Mouse (Mus musculus) cerebellum, adult 2 months (tissue): Measurements from ENCODE around the gene Farsb.

Experiments
- CTCF ChIP-seq: fragments of 200-500 bp; IDR thresholded peaks from 2 replicates; pipeline ENCODE4 v1.5.1; 2011; ENCODE audit warnings: low read depth, mild to moderate bottlenecking, control low read depth, low read length, moderate library complexity, borderline replicate concordance; ENCODE audit not compliant: insufficient read depth
- POLR2A ChIP-seq: fragments of 200-500 bp; IDR thresholded peaks from 2 replicates; pipeline ENCODE4 v1.6.1; 2011; ENCODE audit warnings: low read length, control low read depth, borderline replicate concordance; ENCODE audit not compliant: insufficient read depth

GRCm38 (mm10) chr1:78428851-78429250 lies 59.8 kb downstream of the Farsb start:
- TF ChIP-seq CTCF, result no peak
- no peak for TF ChIP-seq POLR2A
